Mouse (Mus musculus) C2C12 (cell line): ENCODE measurements at regions not wholly inside any gene's neighbourhood (a gene's known extent, or its start where the extent isn't known, plus 50 kb on each side); places are given as distances from the start of the nearest gene placed in this dataset.

Experiments
- CEBPB ChIP-seq: IDR thresholded peaks from one replicate; pipeline ENCODE4 v1.6.1; 2011; ENCODE audit warnings: low read depth, mild to moderate bottlenecking, control low read depth, moderate library complexity
- CTCF ChIP-seq: IDR thresholded peaks from one replicate; pipeline ENCODE4 v1.5.1; 2011; ENCODE audit not compliant: control insufficient read depth, insufficient read depth, insufficient read length
- FOSL1 ChIP-seq: IDR thresholded peaks from one replicate; pipeline ENCODE4 v1.8.0; 2011; ENCODE audit warnings: mild to moderate bottlenecking, low read length; ENCODE audit not compliant: poor library complexity, insufficient read depth, severe bottlenecking
- MAX ChIP-seq: IDR thresholded peaks from one replicate; pipeline ENCODE4 v1.6.1; 2011; ENCODE audit warnings: mild to moderate bottlenecking, control low read depth
- MYOG ChIP-seq: IDR thresholded peaks from one replicate; pipeline ENCODE4 v1.6.1; 2011; ENCODE audit not compliant: control insufficient read depth, insufficient read length; ENCODE audit errors: extremely low read depth
- USF1 ChIP-seq: IDR thresholded peaks from one replicate; pipeline ENCODE4 v1.6.1; 2011; ENCODE audit warnings: low read depth, mild to moderate bottlenecking, control low read depth, moderate library complexity

DNA sequence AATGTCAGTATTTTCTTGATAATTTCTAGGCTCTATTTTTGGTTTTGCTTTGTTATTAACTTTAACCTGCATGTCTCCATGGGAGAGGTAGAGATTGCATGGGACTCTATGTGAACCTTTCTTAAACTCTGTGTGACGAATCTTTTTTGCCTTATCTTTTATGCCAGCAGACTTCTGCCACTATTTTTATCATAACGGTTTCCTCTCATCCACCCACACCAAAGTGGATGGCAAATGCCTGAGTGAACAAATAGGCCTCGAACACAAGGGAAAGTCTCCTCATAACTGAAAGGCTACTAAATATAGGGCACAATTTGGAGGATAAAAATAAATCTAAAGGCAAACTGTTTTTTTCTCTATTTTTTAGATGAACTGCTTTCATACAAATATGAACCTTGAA lies 343.3 kb upstream of the Ctso start:
- TF ChIP-seq CTCF (no peak), MAX (no peak), MYOG (no peak), USF1 (no peak), CEBPB (no peak), FOSL1 (no peak)
